Mouse (Mus musculus) left cerebral cortex, adult 2 months (tissue): ENCODE measurements around the gene Fam120c. TPM values are rescaled to one million over a fixed set of nuclear protein-coding genes. Genes with fewer than 3 reads are reported as not detected.

Experiments used
- DNase-seq, 2 experiments: peaks; one replicate each; pipeline ENCODE4 v3.0.0; 2021 to 2022; ENCODE audit warnings: low spot score in 2 of 2, mixed read lengths in 1 of 2; ENCODE audit errors: extremely low spot score in 1 of 2
- H3K27ac ChIP-seq: fragments of 200-600 bp; 2 replicates; pipeline ENCODE4 v1.8.1; 2022
- H3K4me3 ChIP-seq: fragments of 200-600 bp; 2 replicates; pipeline ENCODE4 v1.8.1; 2022
- CTCF ChIP-seq: fragments of 200-600 bp; IDR thresholded peaks from 2 replicates; pipeline ENCODE4 v1.8.1; 2022; ENCODE audit warnings: antibody characterized with exemption, mild to moderate bottlenecking, moderate library complexity
- intact Hi-C: fragments of 180-260 bp; cut with DNase I; formaldehyde crosslinking; loops from one replicate; pipeline ENCODE4 v1.15.1; 2025
- long read RNA-seq, 2 experiments: library from polyadenylated mRNA; stranded (forward); transcript quantifications; one replicate each; pipeline ENCODE4 v2.0.0; 2021; ENCODE audit warnings: borderline mapping rate in 2 of 2
- total RNA-seq, 2 experiments: library from RNA; stranded (reverse); gene quantifications; 2 replicates each; pipeline ENCODE4 v1.2.3; 2021

The Fam120c gene
- total RNA-seq: 10 to 100 TPM; 40.8 to 43.3 TPM
- long read RNA-seq, experiment 1, full-length matches to known transcripts: 8 of 17 reads
- long read RNA-seq, experiment 1, partial matches to known transcripts: 9 of 17 reads
- long read RNA-seq, experiment 1, other reads (novel, unspliced or antisense): 0 of 17 reads
- long read RNA-seq, experiment 2, full-length matches to known transcripts: 10 of 17 reads
- long read RNA-seq, experiment 2, partial matches to known transcripts: 6 of 17 reads
- long read RNA-seq, experiment 2, other reads (novel, unspliced or antisense): 1 of 17 reads

DNA sequence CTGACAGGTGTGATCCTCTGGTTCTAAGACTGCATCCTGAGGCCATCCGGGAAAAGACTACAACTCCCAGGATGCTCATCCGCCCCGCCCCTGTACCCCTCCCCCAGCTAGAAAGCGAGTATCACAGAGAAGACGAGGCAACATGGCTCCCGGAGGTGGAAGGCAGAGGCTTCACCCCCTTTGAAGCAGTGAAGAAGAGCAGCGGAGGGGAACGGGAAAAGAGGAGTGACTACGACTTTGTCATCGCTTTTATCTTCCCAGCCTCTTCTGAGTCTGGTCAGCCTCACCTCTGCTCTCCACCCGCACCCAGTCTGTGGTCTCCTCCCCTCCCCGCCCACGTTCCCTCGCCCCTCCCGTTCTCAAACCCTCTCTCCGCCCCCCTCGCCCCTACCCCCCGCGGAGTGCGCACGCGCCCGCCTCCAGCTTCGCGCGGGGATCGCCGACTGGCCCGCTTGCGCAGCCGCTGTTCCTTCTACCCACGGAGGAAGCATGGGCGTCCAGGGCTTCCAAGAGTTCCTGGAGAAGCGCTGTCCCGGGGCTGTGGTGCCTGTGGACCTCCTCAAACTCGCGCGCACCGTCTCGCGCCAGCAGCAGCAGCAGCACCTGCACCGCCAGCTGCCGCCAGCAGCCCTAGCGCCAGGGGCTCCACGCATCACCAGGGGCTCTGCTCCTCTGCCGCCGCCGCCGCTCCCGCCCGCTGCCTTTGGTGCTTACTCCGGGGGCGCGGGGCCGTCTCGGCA lies at the start of gene Fam120c:
Fam120c (plus strand) TSS at position 415 of the 740 bp plus-strand sequence.
- TF ChIP-seq CTCF: no peak
- Histone ChIP-seq H3K27ac (peak within 1 kb of the TSS; percentile 93), H3K4me3 (peak within 1 kb of the TSS; percentile 67)
- DNase-seq: peak; percentile 84
- intact Hi-C loops: loop anchor here (2.0 to 5.0 kb wide), 2 partner anchors 177 to 458 kb away; partner anchors contain the start of genes Huwe1 and Phf8

DNA sequence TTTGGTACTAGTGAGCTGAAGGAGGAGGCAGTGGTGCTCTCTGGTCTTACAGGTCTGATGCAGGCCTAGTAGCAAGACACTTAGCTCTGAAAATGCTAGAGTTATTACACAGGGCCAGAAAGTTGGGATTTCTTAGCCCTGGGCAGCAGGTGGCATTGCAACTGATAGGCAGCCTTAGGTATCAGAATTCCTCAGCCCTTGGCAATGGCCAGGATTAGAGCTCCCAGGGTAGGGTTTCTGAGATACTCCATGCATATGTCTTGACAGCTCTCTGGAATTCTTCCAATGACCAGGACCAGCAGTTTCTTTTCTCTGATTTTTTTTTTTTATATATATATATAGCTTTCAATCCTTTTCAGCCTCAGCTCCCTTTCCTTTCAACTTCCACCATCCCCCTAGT lies 45.6 kb upstream of the Fam120c start:
- no peak for TF ChIP-seq CTCF
- intact Hi-C loops: no loop called here
- Histone ChIP-seq H3K4me3 (no peak overlapping the region), H3K27ac (no peak overlapping the region)
- no peak for DNase-seq

DNA sequence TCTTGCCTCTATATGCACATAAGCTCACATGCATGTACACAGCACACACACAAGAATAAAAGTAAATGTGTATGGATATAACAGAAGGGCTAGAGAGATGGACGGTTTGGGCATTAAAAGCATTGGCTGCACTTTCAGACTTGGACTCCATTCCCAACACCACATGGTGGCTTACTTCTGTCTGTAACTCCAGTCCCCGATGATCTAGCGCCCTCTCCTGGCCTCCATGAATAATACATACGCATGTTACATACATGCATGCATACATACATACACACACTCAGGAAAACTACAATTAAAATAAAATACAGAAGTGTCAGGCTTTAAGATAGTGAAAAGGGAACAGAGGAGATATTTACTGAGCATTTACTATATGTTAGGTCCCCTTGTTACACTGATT lies 30.2 kb upstream of the Fam120c start:
- no peak for TF ChIP-seq CTCF
- intact Hi-C loops: no loop called here
- Histone ChIP-seq H3K27ac (no peak overlapping the region), H3K4me3 (no peak overlapping the region)
- DNase-seq: no peak

DNA sequence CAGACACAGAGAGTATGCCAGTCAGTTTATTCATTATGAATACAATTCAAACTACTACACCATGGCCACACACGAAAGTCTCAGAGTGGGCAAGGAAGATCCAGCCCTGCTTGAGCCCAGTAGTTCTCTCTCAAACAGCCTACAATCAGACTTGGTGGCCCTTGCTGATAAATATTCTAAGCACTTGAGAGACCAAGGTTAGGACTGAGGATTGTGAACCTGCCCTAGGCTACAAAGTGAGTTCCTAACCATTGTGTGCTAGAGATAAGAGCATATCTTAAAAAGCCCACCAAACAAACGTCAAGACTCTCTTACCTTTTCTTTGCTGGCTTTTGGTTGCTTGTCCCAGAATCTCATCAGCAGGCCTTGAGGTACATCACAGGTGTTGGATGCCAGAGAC lies 10.4 kb upstream of the Fam120c start:
- no peak for DNase-seq
- intact Hi-C loops: no loop called here

DNA sequence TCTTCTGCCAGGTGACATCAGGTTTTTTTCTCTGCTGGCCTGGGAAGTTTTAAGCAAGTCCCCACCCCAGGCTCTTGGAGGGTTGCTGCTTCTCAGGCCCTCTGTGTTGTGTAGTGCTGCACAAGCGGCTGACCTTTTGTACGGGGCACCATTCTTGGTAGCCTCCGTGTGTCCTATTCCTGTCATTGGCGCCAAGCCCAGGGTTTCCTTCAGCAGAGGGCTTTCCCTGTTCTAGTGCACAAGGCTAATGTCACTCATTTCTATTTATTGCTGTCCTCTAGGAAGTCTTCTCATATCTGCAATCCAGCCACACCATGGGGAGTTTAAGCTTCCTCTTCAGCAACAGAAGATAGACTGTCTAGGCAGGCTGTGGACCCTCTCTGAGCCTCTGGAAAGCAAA lies 6.2 kb upstream of the Fam120c start:
- intact Hi-C loops: no loop called here
- no peak for DNase-seq
- no peak for TF ChIP-seq CTCF
- Histone ChIP-seq H3K27ac (no peak overlapping the region), H3K4me3 (no peak overlapping the region)

More for the DNA sequence above, 10.4 kb upstream of the Fam120c start:
- Histone ChIP-seq H3K4me3 (no peak overlapping the region), H3K27ac (no peak overlapping the region)
- TF ChIP-seq CTCF: no peak

DNA sequence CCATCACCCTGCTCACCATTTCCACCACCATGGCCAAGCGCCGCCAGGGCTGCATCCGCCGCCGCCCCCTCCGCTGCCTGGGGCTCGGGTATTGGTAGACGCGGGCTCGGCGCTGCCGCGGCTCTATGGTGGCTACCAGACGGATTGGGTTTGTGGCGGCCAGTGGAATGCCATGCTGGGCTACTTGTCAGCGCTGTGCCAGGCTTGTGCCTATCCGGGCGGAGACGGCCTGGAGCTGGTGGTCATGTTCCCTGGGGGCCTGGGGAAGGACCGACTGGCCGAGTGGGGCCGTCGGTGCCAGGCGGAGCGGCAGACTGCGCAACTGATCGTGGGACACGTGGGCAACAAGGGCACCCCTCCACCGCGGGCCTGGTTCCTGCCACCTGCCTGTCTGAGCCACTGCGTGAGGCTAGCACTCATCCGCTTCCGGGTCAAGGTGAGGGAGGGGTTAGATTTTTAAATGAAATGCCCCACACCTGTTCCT lies 568 bp downstream of the Fam120c start:
- DNase-seq: peak; percentile 40 to 50
- peak overlapping the region; percentile 67 for H3K4me3 ChIP-seq
- intact Hi-C loops: loop anchor here (2.0 to 5.0 kb wide), 2 partner anchors 176 to 458 kb away; partner anchors contain the start of genes Huwe1 and Phf8
- no peak for TF ChIP-seq CTCF
- H3K27ac ChIP-seq: peak overlapping the region; percentile 81

DNA sequence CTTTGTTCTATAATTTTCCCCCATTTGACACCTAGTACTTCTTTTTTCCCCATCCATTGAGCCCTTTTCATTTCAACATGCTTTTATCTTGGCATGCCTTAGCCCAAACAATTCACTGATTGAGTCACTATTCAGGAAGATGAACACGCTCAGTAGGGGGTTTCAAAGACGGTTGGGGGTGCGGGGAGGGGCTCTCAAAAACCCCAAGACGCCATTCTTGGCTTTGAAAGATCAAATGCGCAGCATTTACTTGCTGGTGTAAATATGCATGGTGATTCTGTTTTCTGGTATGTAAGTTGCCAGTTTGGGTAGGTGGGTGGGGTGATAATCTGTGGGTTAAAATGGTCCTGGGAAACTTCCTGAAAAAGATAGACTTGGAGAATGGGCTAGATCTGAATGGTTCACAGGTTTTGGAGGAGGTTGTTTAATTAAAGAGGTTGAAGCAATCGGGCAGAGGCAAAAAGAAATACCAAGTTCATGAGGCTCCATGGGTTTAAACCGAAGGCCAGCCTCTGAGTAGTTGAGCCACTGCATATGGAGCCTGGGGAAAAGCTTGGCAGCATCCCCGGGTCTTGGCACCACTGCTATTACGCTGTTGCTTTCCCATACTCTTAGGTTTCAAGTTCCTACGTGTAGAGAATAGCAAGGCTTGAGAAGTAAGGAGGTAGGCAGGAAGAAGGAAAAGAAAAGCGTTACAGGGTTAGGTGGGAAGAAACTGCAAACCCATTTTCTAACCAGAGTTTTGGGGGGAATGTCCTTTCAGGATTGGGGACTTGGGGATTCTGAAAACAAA lies 1.6 kb downstream of the Fam120c start:
- DNase-seq: no peak
- Histone ChIP-seq H3K4me3 (peak overlapping the region; percentile 67), H3K27ac (no peak overlapping the region)
- TF ChIP-seq CTCF: no peak
- intact Hi-C loops: loop anchor here (2.0 kb wide), 2 partner anchors 175 to 177 kb away; partner anchors contain the start of gene Phf8

DNA sequence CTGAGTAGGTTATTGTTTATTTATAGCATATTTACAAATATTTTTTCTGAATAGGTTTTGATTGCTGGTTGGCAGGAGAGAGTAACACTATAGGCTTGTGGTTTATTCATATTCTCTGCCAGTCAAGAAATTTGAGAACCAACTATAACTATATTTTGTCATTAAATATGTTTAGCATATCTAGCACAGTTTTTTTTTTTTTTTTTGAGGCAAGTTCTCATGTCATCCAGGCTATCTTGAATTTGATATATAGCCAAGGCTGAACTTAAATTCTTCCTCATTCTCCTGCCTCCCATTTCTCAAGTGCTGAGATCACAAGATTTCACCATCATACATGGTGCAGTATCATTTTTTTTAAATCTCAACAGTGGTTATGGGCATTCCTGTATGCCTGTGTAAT lies 3.3 kb downstream of the Fam120c start:
- H3K4me3 ChIP-seq: no peak overlapping the region
- no peak overlapping the region for H3K27ac ChIP-seq
- intact Hi-C loops: loop anchor here (2.0 kb wide), 1 partner anchor 178 kb away; no protein-coding TSS in a partner anchor
- no peak for DNase-seq
- TF ChIP-seq CTCF: no peak

DNA sequence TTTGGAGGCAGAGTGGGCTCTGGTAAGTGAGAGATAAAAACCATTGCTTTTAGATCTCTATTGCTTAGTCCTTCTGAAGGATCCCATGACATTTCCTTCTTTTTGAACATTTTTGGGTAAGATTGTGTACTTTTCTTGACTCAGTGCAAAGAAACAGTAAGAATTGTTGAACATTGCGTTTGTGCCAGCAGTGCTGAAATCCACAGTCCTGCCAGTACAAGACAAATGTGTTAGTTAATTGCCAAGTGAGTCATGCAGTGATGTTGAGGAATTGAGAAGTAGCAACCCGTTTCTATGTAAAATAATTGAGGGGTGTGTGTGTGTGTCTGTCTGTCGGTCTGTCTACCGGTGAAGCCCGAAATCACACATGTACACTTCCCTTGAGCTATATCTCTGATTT lies 5.3 kb downstream of the Fam120c start:
- no peak for DNase-seq
- intact Hi-C loops: no loop called here
- no peak overlapping the region for H3K4me3 ChIP-seq
- no peak overlapping the region for H3K27ac ChIP-seq
- TF ChIP-seq CTCF: no peak

DNA sequence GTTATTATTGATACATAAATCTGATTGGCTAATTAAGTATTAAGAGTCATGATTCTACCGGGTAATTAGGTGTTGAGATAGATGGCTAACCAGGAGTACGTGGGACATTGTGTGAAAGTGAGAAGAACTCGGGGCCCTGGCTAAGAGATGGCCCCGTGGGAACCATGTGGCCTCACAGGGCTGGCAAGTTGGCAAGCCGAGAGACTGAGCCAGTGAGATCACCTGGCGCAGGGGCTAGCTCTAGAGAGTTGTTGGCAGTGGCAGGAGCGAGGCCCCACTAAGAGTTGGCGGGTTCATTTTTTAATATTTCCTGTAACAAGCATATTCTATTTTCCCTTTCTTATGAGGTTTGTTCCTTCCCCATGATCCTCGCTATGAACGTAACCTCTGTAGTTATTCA lies 74.8 kb downstream of the Fam120c start:
- no peak for TF ChIP-seq CTCF
- no peak overlapping the region for H3K27ac ChIP-seq
- intact Hi-C loops: no loop called here

DNA sequence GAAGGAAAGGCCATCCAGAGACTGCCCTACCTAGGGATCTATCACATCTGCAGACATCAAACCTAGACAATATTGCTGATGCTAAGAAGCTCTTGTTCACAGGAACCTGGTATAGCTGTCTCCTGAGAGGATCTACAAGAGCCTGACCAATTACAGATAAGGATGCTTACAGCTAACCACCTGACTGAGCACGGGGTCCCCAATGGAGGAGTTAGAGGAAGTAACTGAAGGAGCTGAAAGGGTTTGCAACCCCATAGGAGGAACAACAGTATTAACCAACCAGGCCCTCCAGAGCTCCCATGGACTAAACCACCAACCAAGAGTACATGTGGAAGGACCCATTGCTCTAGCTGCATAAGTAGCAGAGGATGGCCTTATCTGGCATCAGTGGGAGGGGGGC lies 76.8 kb downstream of the Fam120c start:
- TF ChIP-seq CTCF: no peak
- no peak for DNase-seq
- no peak overlapping the region for H3K4me3 ChIP-seq
- intact Hi-C loops: no loop called here
- H3K27ac ChIP-seq: no peak overlapping the region

More for the DNA sequence above, 74.8 kb downstream of the Fam120c start:
- DNase-seq: no peak
- H3K4me3 ChIP-seq: no peak overlapping the region

DNA sequence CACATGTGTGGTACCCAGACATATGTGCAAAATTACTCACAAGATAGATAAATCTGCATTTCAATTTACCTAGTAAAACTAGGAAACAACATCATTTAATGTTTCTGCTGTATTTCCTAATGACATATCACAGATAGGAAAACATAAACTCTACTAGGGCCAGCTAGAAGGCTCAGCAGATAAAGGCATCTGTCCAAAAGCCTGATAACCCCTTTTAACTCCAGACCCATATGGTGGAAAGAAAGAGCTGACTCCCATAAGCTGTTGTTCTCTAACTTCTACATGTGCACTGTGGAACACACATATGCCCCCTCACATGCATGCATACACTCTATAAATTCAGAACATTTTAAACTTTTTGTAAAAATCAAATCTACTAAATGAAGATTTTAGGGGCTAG lies 99.7 kb downstream of the Fam120c start:
- Histone ChIP-seq H3K27ac (no peak overlapping the region), H3K4me3 (no peak overlapping the region)
- no peak for TF ChIP-seq CTCF
- no peak for DNase-seq
- intact Hi-C loops: no loop called here
